Mouse (Mus musculus) kidney, embryonic 16.5 days (tissue): ENCODE measurements at regions not wholly inside any gene's neighbourhood (a gene's known extent, or its start where the extent isn't known, plus 50 kb on each side); places are given as distances from the start of the nearest gene placed in this dataset.

Source experiments
- ATAC-seq: fragments of 200-750 bp; cut with Nextera tagmentation; 2 replicates; pipeline ENCODE4 v1.8.0; 2017; ENCODE audit warnings: moderate TSS enrichment; ENCODE audit not compliant: low FRiP score, low TSS enrichment
- H3K27ac ChIP-seq: fragments of 300-500 bp; sonication (generic); 2 replicates; pipeline ENCODE4 v1.5.1; 2014; ENCODE audit warnings: low read length
- H3K27me3 ChIP-seq: fragments of 300-500 bp; sonication (generic); 2 replicates; pipeline ENCODE4 v1.6.1; 2014; ENCODE audit warnings: low read length, control low read depth, mixed read lengths; ENCODE audit not compliant: insufficient read depth
- H3K36me3 ChIP-seq: fragments of 300-500 bp; sonication (generic); 2 replicates; pipeline ENCODE4 v1.6.1; 2014; ENCODE audit warnings: low read length, control low read depth, mixed read lengths; ENCODE audit not compliant: insufficient read depth
- H3K4me1 ChIP-seq: fragments of 300-500 bp; sonication (generic); 2 replicates; pipeline ENCODE4 v1.6.1; 2014; ENCODE audit warnings: low read length, control low read depth, mixed read lengths; ENCODE audit not compliant: insufficient read depth
- H3K4me2 ChIP-seq: fragments of 300-500 bp; sonication (generic); replicated peaks from 2 replicates; pipeline ENCODE4 v1.6.1; 2014; ENCODE audit warnings: low read depth, low read length
- H3K4me3 ChIP-seq: fragments of 300-500 bp; sonication (generic); 2 replicates; pipeline ENCODE4 v1.5.1; 2014; ENCODE audit warnings: mild to moderate bottlenecking, low read length
- H3K9ac ChIP-seq: fragments of 300-500 bp; sonication (generic); replicated peaks from 2 replicates; pipeline ENCODE4 v1.6.1; 2014; ENCODE audit warnings: low read length
- H3K9me3 ChIP-seq: fragments of 300-500 bp; sonication (generic); 2 replicates; pipeline ENCODE4 v1.6.1; 2016; ENCODE audit warnings: low read length, control low read depth
- WGBS: fragments of 180-500 bp; shearing (Covaris S2); extraction: QIAGEN DNeasy Blood & Tissue Kit; methylation state at CpG from one replicate; pipeline ENCODE4 v1.1.7; 2014; 5-methylcytosine and 5-hydroxymethylcytosine counted together

DNA sequence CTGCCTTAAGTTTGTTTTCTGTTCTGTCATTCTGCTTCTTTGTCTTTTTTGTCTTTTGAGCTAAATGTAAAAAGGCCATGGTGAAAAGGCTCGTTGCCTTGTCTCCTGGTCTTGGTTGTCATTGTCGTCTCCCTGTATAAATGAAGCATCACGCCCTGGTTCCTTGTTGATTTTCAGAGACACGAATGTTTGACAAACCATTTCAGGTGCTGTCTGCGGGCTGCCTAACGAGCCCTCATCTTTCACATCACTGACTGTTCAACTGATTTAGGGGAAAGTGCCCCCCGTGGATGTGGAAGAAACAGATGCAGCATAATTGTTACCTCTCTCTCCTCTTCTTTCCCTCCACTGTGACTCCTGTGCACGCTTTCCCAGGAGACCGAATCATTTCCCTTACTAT is 254.7 kb downstream of the Tmem38b start:
- H3K4me1 ChIP-seq: no peaks in the 10 kb centered on the region
- WGBS: 77% methylated on average over 9 of the region's 9 CpGs
- ATAC-seq: no peak

DNA sequence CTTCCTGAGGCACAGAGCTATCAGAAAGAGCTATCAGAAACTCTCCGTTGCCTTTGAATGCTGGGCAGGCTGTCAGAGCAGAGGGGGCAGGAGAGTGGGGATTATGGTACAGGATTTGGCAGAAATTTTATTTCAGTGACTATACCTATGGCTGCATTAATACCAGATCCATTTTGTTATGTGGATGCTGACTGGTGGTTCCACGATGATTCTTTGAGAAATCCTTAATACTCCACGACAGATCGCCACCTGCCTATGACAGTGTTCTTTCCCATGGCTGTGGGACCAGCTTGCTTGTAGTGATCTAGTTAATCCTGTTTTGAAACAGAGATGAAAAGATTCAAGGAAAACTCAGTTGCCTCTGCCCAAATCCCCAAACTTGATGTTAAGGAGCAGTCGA is 255.6 kb downstream of the Tmem38b start:
- Histone ChIP-seq H3K9me3 (no peaks in the 10 kb centered on the region), H3K4me1 (no peaks in the 10 kb centered on the region), H3K27ac (no peak overlapping the region), H3K27me3 (no peaks in the 10 kb centered on the region), H3K4me2 (no peak overlapping the region), H3K4me3 (no peak overlapping the region), H3K9ac (no peak overlapping the region), H3K36me3 (no peaks in the 10 kb centered on the region)
- WGBS: 83% methylated on average over 5 of the region's 5 CpGs
- ATAC-seq: no peak

More for the DNA sequence above, 254.7 kb downstream of the Tmem38b start:
- Histone ChIP-seq H3K36me3 (no peaks in the 10 kb centered on the region), H3K27me3 (no peaks in the 10 kb centered on the region), H3K27ac (no peak overlapping the region), H3K9ac (no peak overlapping the region), H3K4me2 (no peak overlapping the region), H3K9me3 (no peaks in the 10 kb centered on the region), H3K4me3 (no peak overlapping the region)

DNA sequence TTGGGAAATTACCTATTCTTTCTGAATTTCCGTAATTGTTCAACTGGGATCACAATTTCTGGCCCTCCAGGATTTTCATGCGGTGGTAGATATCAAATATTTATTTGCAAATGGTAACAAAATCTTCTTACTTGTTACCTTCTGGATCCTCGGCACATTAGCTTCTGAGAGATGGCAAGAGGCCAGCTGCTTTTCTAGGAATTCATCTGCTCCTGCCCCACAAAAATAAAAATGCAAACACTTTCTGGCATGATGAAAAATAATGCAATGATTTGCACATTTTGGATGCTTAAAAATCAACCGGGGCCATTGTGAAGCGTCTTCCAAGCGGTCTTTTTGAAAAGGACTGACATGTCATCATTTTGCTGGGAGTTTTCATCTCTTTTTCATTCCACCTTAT is 258.9 kb downstream of the Tmem38b start:
- H3K9me3 ChIP-seq: no peaks in the 10 kb centered on the region
- 82% methylated on average over 6 of the region's 6 CpGs for WGBS
- ATAC-seq: no peak
- no peak overlapping the region for H3K9ac ChIP-seq
- no peak overlapping the region for H3K27ac ChIP-seq
- no peaks in the 10 kb centered on the region for H3K36me3 ChIP-seq
- H3K4me1 ChIP-seq: no peaks in the 10 kb centered on the region
- H3K27me3 ChIP-seq: no peaks in the 10 kb centered on the region
- no peak overlapping the region for H3K4me3 ChIP-seq
- H3K4me2 ChIP-seq: no peak overlapping the region

DNA sequence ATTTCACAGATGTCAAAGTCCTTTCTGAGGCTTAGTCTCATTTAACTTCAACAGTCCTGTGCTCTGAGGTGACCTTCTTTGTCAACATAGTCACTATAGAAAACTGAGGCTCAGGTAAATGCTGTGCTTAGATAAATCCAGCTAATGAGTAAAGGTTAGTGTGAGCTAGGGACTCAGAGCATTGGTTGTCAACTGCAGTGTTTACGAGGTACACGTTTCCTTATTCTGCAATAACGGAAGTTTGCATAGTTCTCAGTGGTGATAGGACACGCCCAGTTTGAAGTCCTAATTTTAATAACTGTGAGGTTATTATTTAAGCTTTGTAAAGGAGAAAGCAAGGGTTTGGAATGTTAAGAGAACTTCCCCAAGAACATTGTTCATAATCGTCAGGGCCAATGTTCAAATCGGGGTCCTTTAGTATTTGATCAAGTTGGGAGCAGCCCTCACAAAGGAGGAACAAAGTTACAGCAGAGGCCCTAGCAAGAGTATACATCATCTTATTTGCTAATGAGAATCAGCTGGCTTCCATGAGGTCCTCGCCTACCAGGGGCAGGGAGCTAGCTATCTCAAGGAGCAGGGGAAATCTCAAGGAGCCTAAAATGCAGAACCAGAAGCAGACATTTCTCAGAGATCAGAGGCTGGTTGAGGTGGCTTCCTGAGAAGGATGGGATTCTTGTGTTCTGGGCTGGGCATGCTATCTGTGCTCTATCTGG is 268.6 kb downstream of the Tmem38b start:
- H3K4me3 ChIP-seq: no peak overlapping the region
- no peak overlapping the region for H3K9ac ChIP-seq
- WGBS: 84% methylated on average over 7 of the region's 7 CpGs
- no peak for ATAC-seq
- no peak overlapping the region for H3K27ac ChIP-seq
- H3K36me3 ChIP-seq: no peaks in the 10 kb centered on the region
- H3K27me3 ChIP-seq: no peaks in the 10 kb centered on the region
- no peaks in the 10 kb centered on the region for H3K4me1 ChIP-seq
- no peak overlapping the region for H3K4me2 ChIP-seq
- H3K9me3 ChIP-seq: no peaks in the 10 kb centered on the region

DNA sequence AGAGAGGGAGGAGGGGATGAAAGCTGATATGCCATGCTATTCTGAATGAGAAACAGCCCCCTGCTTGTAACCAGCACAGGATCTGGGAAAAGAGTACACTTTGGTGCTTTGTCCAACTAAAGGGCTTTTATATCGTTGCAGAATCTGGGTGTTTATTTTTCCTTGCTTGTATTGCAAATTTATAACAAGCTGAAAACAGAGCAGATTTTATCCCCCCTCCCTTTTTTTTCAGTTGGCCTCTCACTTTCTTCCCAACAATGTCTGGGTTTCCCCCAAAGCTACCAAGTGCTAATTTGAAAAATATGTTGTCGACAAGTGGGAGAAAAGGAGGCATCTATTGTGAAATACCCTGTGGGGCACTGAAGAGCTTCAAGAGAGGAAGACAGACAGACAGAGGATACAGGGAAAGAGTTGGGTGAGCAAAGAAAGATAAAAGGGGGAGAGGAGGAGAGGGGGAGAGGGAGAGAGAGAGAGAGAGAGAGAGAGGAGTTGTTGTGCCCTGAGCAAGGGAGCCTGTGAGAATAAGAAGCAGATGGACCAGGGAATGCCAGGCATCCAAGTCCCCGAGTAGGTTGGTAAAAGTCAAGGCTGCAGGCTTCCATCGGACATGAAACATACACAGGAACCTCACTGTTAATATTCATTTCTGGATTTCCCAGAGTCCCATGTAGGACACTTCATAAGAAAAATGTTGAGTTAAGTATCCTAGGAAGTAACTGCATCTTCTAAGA is 269.5 kb downstream of the Tmem38b start:
- Histone ChIP-seq H3K9ac (no peak overlapping the region), H3K27ac (no peak overlapping the region), H3K36me3 (no peaks in the 10 kb centered on the region), H3K4me3 (no peak overlapping the region), H3K9me3 (no peaks in the 10 kb centered on the region), H3K4me1 (no peaks in the 10 kb centered on the region), H3K27me3 (no peaks in the 10 kb centered on the region), H3K4me2 (no peak overlapping the region)
- ATAC-seq: no peak
- WGBS: 62% methylated on average over 4 of the region's 4 CpGs

DNA sequence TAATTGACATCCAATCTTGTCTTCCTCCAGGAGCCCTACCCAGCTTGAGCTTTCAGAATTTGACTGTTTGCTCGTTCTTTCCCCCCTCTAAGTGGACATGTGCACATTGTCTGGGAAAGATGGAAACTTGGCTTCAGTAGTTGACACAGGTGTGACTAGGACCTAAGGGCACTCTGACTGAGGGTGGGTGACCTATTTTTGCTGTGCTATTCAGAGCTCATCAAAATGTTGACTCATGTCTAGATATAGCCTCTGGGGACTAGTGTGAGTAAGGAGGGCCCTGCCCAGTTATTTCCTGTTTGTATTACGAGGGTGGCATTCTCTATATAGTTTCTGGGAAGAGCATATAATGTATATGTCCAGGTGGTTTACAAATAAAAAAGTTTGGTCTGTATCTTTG is 271.7 kb downstream of the Tmem38b start:
- no peaks in the 10 kb centered on the region for H3K36me3 ChIP-seq
- H3K4me1 ChIP-seq: no peaks in the 10 kb centered on the region
- H3K4me2 ChIP-seq: no peak overlapping the region
- H3K27me3 ChIP-seq: no peaks in the 10 kb centered on the region
- no peak overlapping the region for H3K9ac ChIP-seq
- WGBS: 75% methylated on average over 2 of the region's 2 CpGs
- no peak for ATAC-seq
- no peak overlapping the region for H3K4me3 ChIP-seq
- no peak overlapping the region for H3K27ac ChIP-seq
- no peaks in the 10 kb centered on the region for H3K9me3 ChIP-seq

DNA sequence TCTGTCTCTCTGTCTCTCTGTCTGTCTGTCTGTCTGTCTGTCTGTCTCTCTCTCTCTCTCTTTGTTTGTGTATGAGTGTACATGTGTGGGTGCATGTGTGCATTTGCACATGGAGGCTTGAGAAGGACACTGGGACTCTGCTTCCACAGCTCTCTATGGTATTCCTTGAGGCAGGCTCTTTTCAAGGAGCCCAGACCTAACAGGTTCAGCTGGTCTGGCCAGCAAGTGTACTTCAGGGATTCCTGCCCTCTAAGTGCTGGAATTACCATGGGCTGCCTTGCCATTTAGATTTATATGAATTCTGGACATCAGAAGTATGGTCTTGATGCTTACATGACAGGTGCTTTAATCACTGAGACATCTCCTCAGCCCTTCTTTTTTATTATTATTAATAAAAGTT is 274.4 kb downstream of the Tmem38b start:
- no peak overlapping the region for H3K9ac ChIP-seq
- ATAC-seq: no peak
- no peak overlapping the region for H3K4me2 ChIP-seq
- H3K27ac ChIP-seq: no peak overlapping the region
- no peaks in the 10 kb centered on the region for H3K9me3 ChIP-seq
- no peaks in the 10 kb centered on the region for H3K27me3 ChIP-seq
- H3K4me3 ChIP-seq: no peak overlapping the region
- H3K36me3 ChIP-seq: no peaks in the 10 kb centered on the region
- no peaks in the 10 kb centered on the region for H3K4me1 ChIP-seq

DNA sequence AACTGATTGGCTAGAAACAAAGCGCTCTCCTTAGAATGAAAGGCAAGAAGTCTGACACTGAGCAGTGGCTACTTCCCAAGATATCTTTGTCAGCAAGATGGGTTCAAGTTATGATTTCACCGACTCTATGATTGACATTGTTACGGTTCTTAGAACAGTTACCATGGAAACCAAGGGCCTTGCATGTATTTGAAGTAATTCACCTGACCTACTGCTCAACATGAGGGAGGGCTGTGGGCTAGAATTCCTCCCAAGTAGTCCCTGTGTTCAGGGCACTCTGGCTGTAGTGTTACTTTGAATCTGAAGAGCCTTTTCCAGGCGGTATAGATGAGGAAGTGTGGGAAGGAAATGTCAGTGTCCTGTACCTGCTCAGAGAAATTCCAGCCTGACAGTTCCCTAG is 281.1 kb downstream of the Tmem38b start:
- H3K36me3 ChIP-seq: no peaks in the 10 kb centered on the region
- no peaks in the 10 kb centered on the region for H3K27me3 ChIP-seq
- no peak overlapping the region for H3K27ac ChIP-seq
- H3K4me1 ChIP-seq: no peaks in the 10 kb centered on the region
- H3K9me3 ChIP-seq: no peaks in the 10 kb centered on the region
- no peak for ATAC-seq
- H3K9ac ChIP-seq: no peak overlapping the region
- no peak overlapping the region for H3K4me3 ChIP-seq
- H3K4me2 ChIP-seq: no peak overlapping the region
- 70% methylated on average over 4 of the region's 4 CpGs for WGBS

DNA sequence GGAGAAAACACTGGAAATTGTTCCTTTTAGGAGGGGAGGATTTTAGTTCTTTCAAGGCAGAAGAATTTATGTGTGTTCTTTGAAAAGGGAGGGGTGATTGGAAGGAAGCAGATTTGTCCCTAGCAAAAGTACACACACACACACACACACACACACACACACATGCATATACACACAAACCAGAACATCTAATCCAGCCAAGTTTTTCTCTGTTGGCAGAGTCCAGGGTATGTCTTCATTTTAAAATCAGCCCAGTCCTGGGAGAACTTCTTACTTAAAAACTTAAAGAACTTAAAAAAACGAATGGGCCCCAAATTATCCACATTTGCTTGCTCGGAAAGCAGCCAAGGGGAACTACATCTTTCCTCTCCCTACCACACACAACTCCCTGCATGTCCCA is 290.5 kb downstream of the Tmem38b start:
- Histone ChIP-seq H3K9ac (no peak overlapping the region), H3K4me3 (no peak overlapping the region), H3K27ac (no peak overlapping the region), H3K9me3 (no peaks in the 10 kb centered on the region), H3K36me3 (no peaks in the 10 kb centered on the region), H3K4me2 (no peak overlapping the region), H3K27me3 (no peaks in the 10 kb centered on the region), H3K4me1 (no peaks in the 10 kb centered on the region)
- ATAC-seq: no peak
- 60% methylated on average over 2 of the region's 2 CpGs for WGBS

DNA sequence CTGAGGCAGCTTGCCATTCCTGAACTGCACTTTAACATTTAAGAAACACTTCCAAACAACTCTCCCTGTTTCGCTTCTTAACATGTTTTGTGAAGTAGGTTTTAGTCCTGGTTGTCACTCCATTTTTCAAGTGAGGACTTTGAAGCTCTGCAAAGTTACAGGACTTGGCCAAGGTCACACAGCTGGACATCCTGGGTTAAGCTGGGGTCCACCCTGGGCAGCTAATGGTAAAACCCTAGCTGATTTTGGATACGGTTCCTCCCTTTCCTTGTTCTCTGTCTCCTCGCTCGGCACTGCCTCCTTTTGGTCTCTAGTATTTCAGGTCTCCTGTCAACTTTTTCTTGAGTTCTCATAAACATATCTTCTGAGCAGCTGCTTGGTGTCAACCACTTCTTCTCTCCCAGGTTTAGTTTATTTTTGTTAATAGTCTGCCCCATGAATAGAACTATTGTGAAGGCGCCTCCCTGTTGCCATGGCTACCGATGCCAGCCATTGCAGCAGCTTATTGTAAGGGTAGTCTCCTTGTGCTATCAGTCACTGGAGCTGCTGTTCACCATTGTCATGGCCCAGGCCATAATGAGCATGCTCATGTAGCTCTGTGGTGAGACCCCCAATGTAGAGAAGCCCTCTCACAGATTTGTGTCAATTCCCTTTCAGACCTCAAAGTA is 292.5 kb downstream of the Tmem38b start:
- Histone ChIP-seq H3K4me2 (no peak overlapping the region), H3K9ac (no peak overlapping the region)
- 86% methylated on average over 6 of the region's 6 CpGs for WGBS

More for the DNA sequence above, 292.5 kb downstream of the Tmem38b start:
- no peak for ATAC-seq
- Histone ChIP-seq H3K4me1 (no peaks in the 10 kb centered on the region), H3K27me3 (no peaks in the 10 kb centered on the region), H3K36me3 (no peaks in the 10 kb centered on the region), H3K4me3 (no peak overlapping the region), H3K9me3 (no peaks in the 10 kb centered on the region), H3K27ac (no peak overlapping the region)
